Mouse (Mus musculus): ENCODE data around the gene Ilf3.

- no peak for TF ChIP-seq POLR2A (IDR thresholded peaks at IDR 0.05; ENCODE audit: borderline replicate concordance, control insufficient read depth, low read depth, low read length)
- TF ChIP-seq CTCF (IDR thresholded peaks at IDR 0.05; ENCODE audit: control insufficient read depth, insufficient read depth, low read length) = no peak
Measured at GRCm38 (mm10) chr9:21417866-21418265, 50.2 kb downstream of the Ilf3 start.
